Mouse (Mus musculus): Measurements from ENCODE around the gene Tex101. TPM values are rescaled to one million over a fixed set of nuclear protein-coding genes. Genes with fewer than 3 reads are reported as not detected.

The Tex101 gene
- total and polyA plus RNA-seq, 3 experiments = not detected

DNA sequence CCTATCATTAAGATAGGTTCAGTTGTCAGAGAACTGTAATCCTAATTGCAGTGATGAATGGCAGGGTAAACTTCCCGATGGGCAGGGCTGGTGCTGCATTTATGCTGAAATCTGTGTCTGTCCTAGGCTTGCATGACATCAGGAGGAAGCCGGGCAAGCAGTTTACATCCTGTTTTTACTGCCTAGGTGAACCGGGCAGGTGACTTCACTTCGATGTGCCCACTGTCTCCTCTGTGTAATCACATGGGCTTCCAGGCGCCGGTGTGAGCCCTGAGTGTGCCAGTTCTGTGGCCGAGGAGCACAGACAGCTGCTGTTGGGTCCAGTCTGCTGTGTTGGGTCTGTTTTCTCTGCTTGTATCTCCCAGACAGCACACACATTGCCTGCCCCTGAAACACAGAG, 30.0 kb downstream of the Tex101 start:
- in situ Hi-C loops (cut with MboI; ENCODE audit: low pct_ligation_motif_present, low pct_unique_long_range_greater_than_20kb, low sequenced_read_pairs) = loop anchor here (5.0 to 10.0 kb wide), 2 partner anchors 39 to 112 kb away; partner anchors contain the start of gene Irgq
- Histone ChIP-seq H3K4me3 (replicated peaks in 1 of 3; ENCODE audit: low read depth in 2 of 3, low read length in 2 of 3, poor library complexity in 1 of 3) (no peak overlapping the region), H3K4me1 (ENCODE audit: control insufficient read depth in 1 of 2, insufficient read depth in 2 of 2) (peaks cover 7 to 14% of the 10 kb centered on the region in 2 experiments), H3K27ac (ENCODE audit: insufficient read depth, low read depth) (no peak overlapping the region), H3K4me2 (ENCODE audit: insufficient read depth, low read depth, poor library complexity, severe bottlenecking) (no peak overlapping the region), H3K9ac (ENCODE audit: insufficient read depth, low read depth) (no peak overlapping the region), H3K9me3 (replicated peaks; ENCODE audit: low read length) (no peaks in the 10 kb centered on the region), H3K36me3 (replicated peaks in 1 of 2; ENCODE audit: control insufficient read depth in 1 of 2, insufficient read depth in 1 of 2, low read length in 1 of 2) (no peaks in the 10 kb centered on the region), H3K27me3 (replicated peaks) (no peaks in the 10 kb centered on the region), H3K79me2 (replicated peaks; ENCODE audit: control insufficient read depth, extremely low read depth, insufficient read depth, poor library complexity, severe bottlenecking) (no peaks in the 10 kb centered on the region)
- TF ChIP-seq JUND (conservative IDR thresholded peaks at IDR 0.05; ENCODE audit: low read depth, low read length) (no peak), MXI1 (IDR thresholded peaks at IDR 0.05; ENCODE audit: low read depth, low read length) (no peak), SMC3 (IDR thresholded peaks at IDR 0.05; ENCODE audit: low read depth, low read length) (no peak), ELF1 (IDR thresholded peaks at IDR 0.05; ENCODE audit: low read depth, low read length) (no peak), RAD21 (IDR thresholded peaks at IDR 0.05; ENCODE audit: low read depth, low read length) (no peak), SIN3A (IDR thresholded peaks at IDR 0.05; ENCODE audit: low read length) (no peak), IRF4 (IDR thresholded peaks at IDR 0.05; ENCODE audit: low read depth, low read length) (no peak), EP300 (IDR thresholded peaks at IDR 0.05; ENCODE audit: low read length) (no peak), GABPA (IDR thresholded peaks at IDR 0.05; ENCODE audit: insufficient replicate concordance, low read depth, low read length) (no peak), MYC (IDR thresholded peaks at IDR 0.05; ENCODE audit: low read depth, low read length) (no peak), TCF12 (IDR thresholded peaks at IDR 0.05; ENCODE audit: low read depth, low read length) (no peak), USF2 (conservative IDR thresholded peaks at IDR 0.05; ENCODE audit: low read depth, low read length) (no peak)
- DNase-seq (ENCODE audit: extremely low read depth) = no peak
- dilution Hi-C loops (cut with MboI; ENCODE audit: extremely low pct_ligation_motif_present, extremely low pct_unique_long_range_greater_than_20kb, low sequenced_read_pairs) = no loop called here

DNA sequence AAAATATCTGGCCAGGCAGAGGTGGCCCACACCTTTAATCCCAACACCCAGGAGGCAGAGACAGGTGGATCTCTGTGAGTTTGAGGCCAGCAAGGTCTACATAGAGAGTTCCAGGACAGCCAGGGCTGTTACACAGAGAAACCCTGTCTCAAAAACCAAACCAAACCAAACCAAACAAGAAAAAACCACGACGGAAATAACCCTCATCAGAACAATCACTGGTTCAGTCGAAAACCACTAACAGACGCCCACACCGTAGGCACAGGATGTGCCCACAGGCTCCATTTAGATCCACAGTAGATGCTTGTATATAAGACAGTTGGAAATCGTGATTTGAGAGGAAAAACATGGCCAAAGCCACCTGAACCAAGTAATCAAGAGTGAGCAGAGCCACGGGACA, 31.5 kb downstream of the Tex101 start:
- H3K9me3 ChIP-seq (replicated peaks; ENCODE audit: low read length) = no peaks in the 10 kb centered on the region
- dilution Hi-C loops (cut with MboI; ENCODE audit: extremely low pct_ligation_motif_present, extremely low pct_unique_long_range_greater_than_20kb, low sequenced_read_pairs) (no loop called here), in situ Hi-C loops (cut with MboI; ENCODE audit: low pct_ligation_motif_present, low pct_unique_long_range_greater_than_20kb, low sequenced_read_pairs) (loop anchor here (5.0 to 10.0 kb wide), 2 partner anchors 38 to 110 kb away; partner anchors contain the start of gene Irgq)
- H3K4me1 ChIP-seq (ENCODE audit: control insufficient read depth in 1 of 2, insufficient read depth in 2 of 2) = peaks cover 11 to 24% of the 10 kb centered on the region in 2 experiments
- no peak overlapping the region for H3K4me3 ChIP-seq (replicated peaks in 1 of 3; ENCODE audit: low read depth in 2 of 3, low read length in 2 of 3, poor library complexity in 1 of 3)
- no peaks in the 10 kb centered on the region for H3K79me2 ChIP-seq (replicated peaks; ENCODE audit: control insufficient read depth, extremely low read depth, insufficient read depth, poor library complexity, severe bottlenecking)
- no peak overlapping the region for H3K27ac ChIP-seq (ENCODE audit: insufficient read depth, low read depth)
- peaks cover 6% of the 10 kb centered on the region for H3K27me3 ChIP-seq (replicated peaks)
- no peaks in the 10 kb centered on the region for H3K36me3 ChIP-seq (replicated peaks in 1 of 2; ENCODE audit: control insufficient read depth in 1 of 2, insufficient read depth in 1 of 2, low read length in 1 of 2)
- H3K9ac ChIP-seq (ENCODE audit: insufficient read depth, low read depth) = no peak overlapping the region
- TF ChIP-seq MAZ (IDR thresholded peaks at IDR 0.05; ENCODE audit: low read depth, low read length) (no peak), MAX (IDR thresholded peaks at IDR 0.05; ENCODE audit: low read length) (no peak), GABPA (IDR thresholded peaks at IDR 0.05; ENCODE audit: insufficient replicate concordance, low read depth, low read length) (no peak), NRF1 (IDR thresholded peaks at IDR 0.05; ENCODE audit: low read depth, low read length) (no peak), MAFK (IDR thresholded peaks at IDR 0.05; ENCODE audit: insufficient replicate concordance, low read length) (no peak), HCFC1 (IDR thresholded peaks at IDR 0.05; ENCODE audit: low read depth, low read length) (no peak), NELFE (IDR thresholded peaks at IDR 0.05; ENCODE audit: low read depth, low read length) (no peak), UBTF (IDR thresholded peaks at IDR 0.05; ENCODE audit: low read depth, low read length) (no peak), MEF2A (IDR thresholded peaks at IDR 0.05; ENCODE audit: borderline replicate concordance, low read depth, low read length) (no peak), ETS1 (conservative IDR thresholded peaks at IDR 0.05; ENCODE audit: low read depth, low read length) (no peak), KAT2A (IDR thresholded peaks at IDR 0.05; ENCODE audit: insufficient replicate concordance, low read length) (no peak), ZC3H11A (IDR thresholded peaks at IDR 0.05; ENCODE audit: low read depth, low read length) (no peak), JUN (IDR thresholded peaks at IDR 0.05; ENCODE audit: insufficient read depth, low read depth, low read length) (no peak), USF2 (conservative IDR thresholded peaks at IDR 0.05; ENCODE audit: low read depth, low read length) (no peak), E2F4 (IDR thresholded peaks at IDR 0.05; ENCODE audit: insufficient replicate concordance, low read depth, low read length) (no peak)
- no peak overlapping the region for H3K4me2 ChIP-seq (ENCODE audit: insufficient read depth, low read depth, poor library complexity, severe bottlenecking)
- no peak for DNase-seq (ENCODE audit: extremely low read depth)
